Mouse (Mus musculus) heart, postnatal 0 days (tissue): ENCODE measurements around the gene Tdrkh. TPM values are rescaled to one million over a fixed set of nuclear protein-coding genes. Genes with fewer than 3 reads are reported as not detected.

Source experiments
- ATAC-seq: fragments of 200-750 bp; cut with Nextera tagmentation; 2 replicates; pipeline ENCODE4 v1.8.0; 2017; ENCODE audit warnings: low read depth, moderate number of reproducible peaks, moderate library complexity; ENCODE audit not compliant: insufficient read depth
- DNase-seq: peaks from one replicate; pipeline ENCODE4 v3.0.0-alpha.2; 2016; ENCODE audit warnings: low spot score
- H3K27ac ChIP-seq: fragments of 300-500 bp; sonication (generic); 2 replicates; pipeline ENCODE4 v1.5.1; 2014; ENCODE audit warnings: low read depth, mild to moderate bottlenecking
- H3K27me3 ChIP-seq: fragments of 300-500 bp; sonication (generic); 2 replicates; pipeline ENCODE4 v1.6.1; 2014; ENCODE audit warnings: low read length, mixed read lengths; ENCODE audit not compliant: control insufficient read depth, insufficient read depth
- H3K36me3 ChIP-seq: fragments of 300-500 bp; sonication (generic); replicated peaks from 2 replicates; pipeline ENCODE4 v1.6.1; 2014; ENCODE audit warnings: low read length, mixed read lengths; ENCODE audit not compliant: control insufficient read depth, insufficient read depth
- H3K4me1 ChIP-seq: fragments of 300-500 bp; sonication (generic); 2 replicates; pipeline ENCODE4 v1.6.1; 2014; ENCODE audit warnings: antibody characterized with exemption; ENCODE audit not compliant: control insufficient read depth, insufficient read depth
- H3K4me2 ChIP-seq: fragments of 300-500 bp; sonication (generic); 2 replicates; pipeline ENCODE4 v1.6.1; 2014; ENCODE audit warnings: low read depth, mild to moderate bottlenecking, low read length, moderate library complexity
- H3K4me3 ChIP-seq: fragments of 300-500 bp; sonication (generic); 2 replicates; pipeline ENCODE4 v1.5.1; 2014; ENCODE audit warnings: low read depth, low read length
- H3K9ac ChIP-seq: fragments of 300-500 bp; sonication (generic); replicated peaks from 2 replicates; pipeline ENCODE4 v1.6.1; 2014; ENCODE audit warnings: low read depth, low read length, mixed read lengths
- H3K9me3 ChIP-seq: fragments of 300-500 bp; sonication (generic); replicated peaks from 2 replicates; pipeline ENCODE4 v1.6.1; 2016; ENCODE audit warnings: low read length; ENCODE audit not compliant: control insufficient read depth
- CTCF ChIP-seq: IDR thresholded peaks from 2 replicates; pipeline ENCODE4 v1.5.1; 2016; ENCODE audit warnings: antibody characterized with exemption, control low read depth, low read depth
- EP300 ChIP-seq: IDR thresholded peaks from 2 replicates; pipeline ENCODE4 v1.6.1; 2016; ENCODE audit warnings: antibody characterized with exemption, low read depth
- WGBS: fragments of 180-500 bp; shearing (Covaris S2); extraction: QIAGEN DNeasy Blood & Tissue Kit; methylation state at CpG from one replicate; pipeline ENCODE4 v1.1.7; 2014; 5-methylcytosine and 5-hydroxymethylcytosine counted together
- polyA plus RNA-seq: library from polyadenylated mRNA; unstranded; fragments of >200 nt; fragmentation: Nextera tagmentation; extraction: Ambion mirVana; gene quantifications from 2 replicates; pipeline ENCODE4 v1.2.1, GENCODE M21; 2015
- total RNA-seq: library from RNA; depleted of rRNA; stranded (reverse); fragments of >200 nt; gene quantifications from 2 replicates; pipeline ENCODE4 v1.2.3, GENCODE M21; 2014; ENCODE audit warnings: low replicate concordance

Tdrkh gene
- total and polyA plus RNA-seq, 2 experiments from 2014 or later, result 0.34 to 7.7 TPM

DNA sequence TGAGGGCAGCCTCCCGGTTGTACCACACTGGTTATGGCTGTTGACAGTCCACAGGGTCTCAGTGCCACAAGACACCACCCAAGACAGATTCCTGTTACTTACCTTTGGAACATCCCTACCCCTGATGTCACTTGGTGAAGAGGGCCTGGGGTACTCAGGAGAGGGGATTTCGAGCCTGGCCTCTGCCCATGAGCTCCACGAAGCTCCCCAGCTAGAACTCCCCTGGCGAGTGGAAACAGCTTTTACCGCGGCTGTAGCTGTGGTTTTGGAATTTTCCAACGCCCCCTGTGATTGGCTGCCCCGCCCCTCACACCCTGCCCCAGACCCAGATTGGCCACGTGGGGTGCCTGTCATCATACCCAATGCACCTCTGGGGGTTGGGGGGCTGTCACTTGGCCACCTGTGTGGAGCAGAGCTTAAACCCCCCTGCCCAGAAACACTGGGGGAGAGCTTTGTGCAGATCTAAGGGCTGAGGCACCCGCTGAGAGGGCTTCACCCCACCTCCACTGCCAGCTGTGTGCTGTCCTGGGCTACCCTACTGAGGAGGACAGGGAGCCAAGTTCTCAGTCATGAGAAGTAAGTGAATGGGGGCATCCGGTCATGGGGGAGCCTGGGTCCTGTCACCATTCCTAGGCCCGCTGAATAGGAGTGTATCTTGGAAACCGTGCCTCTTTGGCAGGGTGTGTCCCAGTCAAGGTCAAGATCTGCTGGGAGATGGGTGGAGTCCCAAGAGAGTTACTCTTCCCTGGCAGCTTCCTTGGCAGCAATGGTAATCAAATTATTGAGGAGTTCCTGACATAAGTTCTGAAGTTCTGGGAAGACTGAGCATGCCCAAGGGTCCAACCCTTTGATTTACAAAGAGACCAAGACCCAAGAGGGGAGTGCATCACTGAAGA, 35.8 kb upstream of the Tdrkh start:
- TF ChIP-seq EP300, result no peak
- TF ChIP-seq CTCF, result no peak
- WGBS, result 13% methylated on average over 13 of the region's 13 CpGs
- Histone ChIP-seq H3K9ac (no peak overlapping the region; the same call in 1 of the 2 replicates), H3K9me3 (no peaks in the 10 kb centered on the region), H3K27me3 (no peaks in the 10 kb centered on the region), H3K4me2 (peak overlapping the region; percentile 25; the same call in 1 of the 2 replicates), H3K36me3 (no peaks in the 10 kb centered on the region), H3K27ac (no peak overlapping the region), H3K4me3 (peak overlapping the region; percentile 13; the same call in 1 of the 2 replicates), H3K4me1 (peaks cover 12% of the 10 kb centered on the region; the same call in 1 of the 2 replicates)
- ATAC-seq (no peak), DNase-seq (no peak)

DNA sequence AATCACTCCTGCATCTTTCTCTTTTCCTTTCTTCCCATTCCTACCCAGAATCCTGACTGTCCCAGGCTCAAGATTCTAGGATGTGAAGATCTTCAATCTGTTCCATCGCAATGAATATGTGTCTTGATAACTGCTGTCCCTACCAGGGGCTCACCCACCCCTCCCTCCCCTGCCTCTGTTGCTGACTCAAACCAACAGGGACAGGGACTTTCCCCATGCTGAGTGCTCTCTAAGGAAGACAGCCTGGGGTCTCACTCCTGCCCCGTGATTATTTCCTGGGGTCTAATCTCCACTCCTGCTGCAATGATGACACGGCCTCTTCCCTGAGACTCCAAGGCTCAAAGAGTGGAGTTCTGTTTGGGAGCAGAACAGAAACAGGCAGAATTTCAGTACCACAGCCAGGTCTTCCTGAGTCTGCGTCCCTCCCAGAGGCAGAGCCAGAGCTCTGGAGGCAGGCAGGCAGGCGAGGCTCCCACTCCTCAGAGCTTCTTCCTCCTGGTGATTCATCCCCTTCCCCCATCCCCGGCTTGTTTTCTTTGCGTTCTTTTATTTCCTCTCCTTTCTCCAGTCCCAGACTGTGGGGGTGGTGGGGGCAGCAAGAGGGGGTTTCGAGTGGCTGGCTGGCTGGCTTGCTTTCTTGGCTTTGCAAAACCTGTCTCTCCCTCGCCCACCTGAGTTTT, 33.1 kb upstream of the Tdrkh start:
- Histone ChIP-seq H3K27ac (no peak overlapping the region), H3K9me3 (no peaks in the 10 kb centered on the region), H3K4me3 (peak overlapping the region; percentile 4; the same call in 1 of the 2 replicates), H3K4me2 (peak overlapping the region; percentile 17; the same call in 1 of the 2 replicates), H3K36me3 (no peaks in the 10 kb centered on the region), H3K4me1 (no peaks in the 10 kb centered on the region), H3K9ac (0 out of 2 replicates have a peak overlapping the region, but pooled peaks have one; percentile 15), H3K27me3 (no peaks in the 10 kb centered on the region)
- DNase-seq (no peak), ATAC-seq (no peak)
- WGBS, result 24% methylated on average over 9 of the region's 9 CpGs
- TF ChIP-seq CTCF (no peak), EP300 (no peak)

GRCm38 (mm10) chr3:94382308-94382707, 30.8 kb upstream of the Tdrkh start:
- DNase-seq (no peak), ATAC-seq (no peak)
- Histone ChIP-seq H3K4me3 (no peak overlapping the region), H3K4me2 (no peak overlapping the region; the same call in 1 of the 2 replicates), H3K9ac (no peak overlapping the region), H3K27ac (no peak overlapping the region; the same call in 1 of the 2 replicates), H3K4me1 (no peaks in the 10 kb centered on the region), H3K9me3 (no peaks in the 10 kb centered on the region), H3K27me3 (no peaks in the 10 kb centered on the region), H3K36me3 (no peaks in the 10 kb centered on the region)
- TF ChIP-seq CTCF (no peak), EP300 (no peak)
- 62% methylated on average over 5 of the region's 5 CpGs for WGBS

- no peak for ATAC-seq
Observed at GRCm38 (mm10) chr3:94383476-94383875, 29.6 kb upstream of the Tdrkh start.

GRCm38 (mm10) chr3:94386671-94387070, 26.4 kb upstream of the Tdrkh start:
- no peak for ATAC-seq
- TF ChIP-seq CTCF (no peak), EP300 (no peak)
- WGBS, result 57% methylated on average over 4 of the region's 4 CpGs
- no peak overlapping the region for H3K9ac ChIP-seq
- H3K27ac ChIP-seq, result peak overlapping the region; percentile 20; the same call in 1 of the 2 replicates
- H3K9me3 ChIP-seq, result no peaks in the 10 kb centered on the region
- no peak overlapping the region for H3K4me2 ChIP-seq
- H3K4me1 ChIP-seq, result no peaks in the 10 kb centered on the region
- no peaks in the 10 kb centered on the region for H3K27me3 ChIP-seq
- DNase-seq, result no peak
- H3K36me3 ChIP-seq, result no peaks in the 10 kb centered on the region
- H3K4me3 ChIP-seq, result no peak overlapping the region

More at GRCm38 (mm10) chr3:94383476-94383875, 29.6 kb upstream of the Tdrkh start:
- no peaks in the 10 kb centered on the region for H3K9me3 ChIP-seq
- H3K9ac ChIP-seq, result no peak overlapping the region
- no peaks in the 10 kb centered on the region for H3K36me3 ChIP-seq
- no peak for TF ChIP-seq EP300
- no peak for TF ChIP-seq CTCF
- no peak for DNase-seq
- 45% methylated on average over 3 of the region's 3 CpGs for WGBS
- no peak overlapping the region for H3K4me3 ChIP-seq
- no peaks in the 10 kb centered on the region for H3K4me1 ChIP-seq
- no peaks in the 10 kb centered on the region for H3K27me3 ChIP-seq
- H3K4me2 ChIP-seq, result no peak overlapping the region
- no peak overlapping the region for H3K27ac ChIP-seq
